Mouse (Mus musculus) stomach, embryonic 14.5 days (tissue): ENCODE measurements around the gene Fezf1. TPM values are rescaled to one million over a fixed set of nuclear protein-coding genes. Genes with fewer than 3 reads are reported as not detected.
A peak's percentile ranks its signal among the peaks of the same experiment; 100 is the strongest.

Experiments used
- ATAC-seq: fragments of 200-750 bp; cut with Nextera tagmentation; 2 replicates; pipeline ENCODE4 v1.8.0; 2017; ENCODE audit warnings: low read depth, moderate TSS enrichment; ENCODE audit not compliant: insufficient number of reproducible peaks, insufficient read depth, low FRiP score
- H3K27ac ChIP-seq: fragments of 300-500 bp; sonication (generic); 2 replicates; pipeline ENCODE4 v1.5.1; 2014; ENCODE audit warnings: mild to moderate bottlenecking, low read length, moderate library complexity, mixed read lengths
- H3K27me3 ChIP-seq: fragments of 300-500 bp; sonication (generic); 2 replicates; pipeline ENCODE4 v1.6.1; 2014; ENCODE audit warnings: low read length, control low read depth, mixed read lengths; ENCODE audit not compliant: control insufficient read depth, insufficient read depth
- H3K36me3 ChIP-seq: fragments of 300-500 bp; sonication (generic); 2 replicates; pipeline ENCODE4 v1.6.1; 2014; ENCODE audit warnings: mild to moderate bottlenecking, control low read depth, low read length, moderate library complexity, mixed read lengths; ENCODE audit not compliant: control insufficient read depth, insufficient read depth
- H3K4me1 ChIP-seq: fragments of 300-500 bp; sonication (generic); 2 replicates; pipeline ENCODE4 v1.6.1; 2014; ENCODE audit warnings: low read length, control low read depth, mixed read lengths; ENCODE audit not compliant: control insufficient read depth, insufficient read depth
- H3K4me2 ChIP-seq: fragments of 300-500 bp; sonication (generic); replicated peaks from 2 replicates; pipeline ENCODE4 v1.6.1; 2014; ENCODE audit warnings: low read depth, low read length, control low read depth
- H3K4me3 ChIP-seq: fragments of 300-500 bp; sonication (generic); 2 replicates; pipeline ENCODE4 v1.5.1; 2014; ENCODE audit warnings: low read depth, low read length, control low read depth
- H3K9ac ChIP-seq: fragments of 300-500 bp; sonication (generic); replicated peaks from 2 replicates; pipeline ENCODE4 v1.6.1; 2014; ENCODE audit warnings: low read depth, mild to moderate bottlenecking, control low read depth, low read length, moderate library complexity, mixed read lengths
- H3K9me3 ChIP-seq: fragments of 300-500 bp; sonication (generic); 2 replicates; pipeline ENCODE4 v1.6.1; 2016; ENCODE audit warnings: low read depth, low read length, control low read depth; ENCODE audit not compliant: control insufficient read depth
- WGBS: fragments of 180-500 bp; shearing (Covaris S2); extraction: QIAGEN DNeasy Blood & Tissue Kit; methylation state at CpG from one replicate; pipeline ENCODE4 v1.1.7; 2014; 5-methylcytosine and 5-hydroxymethylcytosine counted together
- polyA plus RNA-seq: library from polyadenylated mRNA; unstranded; fragments of >200 nt; fragmentation: Nextera tagmentation; extraction: Ambion mirVana; gene quantifications from 2 replicates; pipeline ENCODE4 v1.2.1, GENCODE M21; 2014

Gene Fezf1
- polyA plus RNA-seq, 1 experiment from 2014 or later, result not detected

GRCm38 (mm10) chr6:23250288-23250955, 2.3 kb upstream of the Fezf1 start:
- Histone ChIP-seq H3K4me2 (no peak overlapping the region), H3K36me3 (no peaks in the 10 kb centered on the region), H3K27ac (no peak overlapping the region), H3K4me3 (no peak overlapping the region), H3K9me3 (no peaks in the 10 kb centered on the region), H3K9ac (no peak overlapping the region), H3K27me3 (peaks cover 69% of the 10 kb centered on the region), H3K4me1 (no peaks in the 10 kb centered on the region)
- no peak for ATAC-seq
- WGBS, result 2% methylated on average over 22 of the region's 22 CpGs

GRCm38 (mm10) chr6:23249616-23250287, 1.6 kb upstream of the Fezf1 start:
- H3K4me2 ChIP-seq, result peak overlapping the region; percentile 49
- ATAC-seq, result peak; percentile 54; the same call in 1 of the 2 replicates
- 1% methylated on average over 29 of the region's 29 CpGs for WGBS
- no peaks in the 10 kb centered on the region for H3K9me3 ChIP-seq
- peak overlapping the region; percentile 28 for H3K4me3 ChIP-seq
- peaks cover 69% of the 10 kb centered on the region for H3K27me3 ChIP-seq
- no peaks in the 10 kb centered on the region for H3K36me3 ChIP-seq
- no peak overlapping the region for H3K27ac ChIP-seq
- no peaks in the 10 kb centered on the region for H3K4me1 ChIP-seq
- H3K9ac ChIP-seq, result no peak overlapping the region

- H3K36me3 ChIP-seq, result no peaks in the 10 kb centered on the region
- H3K27ac ChIP-seq, result no peak overlapping the region
- no peak overlapping the region for H3K9ac ChIP-seq
- peak overlapping the region; percentile 28 for H3K4me3 ChIP-seq
- peak overlapping the region; percentile 49 for H3K4me2 ChIP-seq
- peaks cover 71% of the 10 kb centered on the region for H3K27me3 ChIP-seq
- H3K4me1 ChIP-seq, result no peaks in the 10 kb centered on the region
- no peak for ATAC-seq
- no peaks in the 10 kb centered on the region for H3K9me3 ChIP-seq
- under 1% methylated on average over 24 of the region's 24 CpGs for WGBS
Measured at GRCm38 (mm10) chr6:23249053-23249401, 865 bp upstream of the Fezf1 start.

- Histone ChIP-seq H3K27ac (no peak overlapping the region), H3K9ac (no peak overlapping the region), H3K4me3 (peak overlapping the region; percentile 8; the same call in 1 of the 2 replicates), H3K9me3 (no peaks in the 10 kb centered on the region), H3K4me1 (no peaks in the 10 kb centered on the region), H3K27me3 (peaks cover 74% of the 10 kb centered on the region), H3K4me2 (peak overlapping the region; percentile 14; the same call in 1 of the 2 replicates), H3K36me3 (no peaks in the 10 kb centered on the region)
- under 1% methylated on average over 61 of the region's 61 CpGs for WGBS
- no peak for ATAC-seq
Measured at GRCm38 (mm10) chr6:23247512-23248312, 450 bp downstream of the Fezf1 start.

DNA sequence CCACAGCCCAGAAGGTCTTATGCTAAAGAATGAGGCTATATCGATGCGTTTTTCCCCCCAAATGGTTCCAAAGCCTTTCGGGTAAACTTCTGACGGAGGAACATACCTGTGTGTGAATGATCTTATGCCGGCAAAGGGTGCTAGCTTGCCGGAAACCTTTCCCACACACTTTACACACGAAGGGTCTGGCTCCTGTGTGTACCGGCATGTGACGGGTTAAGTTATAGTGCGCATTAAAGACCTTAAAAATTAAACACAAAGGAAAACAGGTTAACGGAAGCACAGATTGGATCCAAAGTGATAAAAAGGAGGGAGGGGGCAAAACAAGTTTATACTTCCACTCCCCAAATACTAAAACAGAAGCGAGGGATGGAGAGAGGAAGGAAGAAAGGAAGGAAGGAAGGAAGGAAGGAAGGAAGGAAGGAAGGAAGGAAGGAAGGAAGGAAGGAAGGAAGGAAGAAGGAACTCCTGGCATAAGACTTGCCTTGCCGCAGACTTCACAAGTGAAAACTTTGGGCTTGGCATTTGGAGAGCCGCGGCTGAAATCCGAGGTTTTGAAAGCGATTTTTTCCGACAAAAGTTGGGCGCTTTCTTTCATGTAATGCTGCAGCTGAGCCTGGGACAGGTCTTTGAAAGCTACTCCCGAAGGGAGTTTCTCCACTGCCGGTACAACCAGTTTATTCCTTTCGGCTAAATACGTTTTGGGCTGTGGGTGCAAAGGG, 1.2 kb downstream of the Fezf1 start:
- Histone ChIP-seq H3K36me3 (no peaks in the 10 kb centered on the region), H3K4me3 (peak overlapping the region; percentile 8; the same call in 1 of the 2 replicates)

DNA sequence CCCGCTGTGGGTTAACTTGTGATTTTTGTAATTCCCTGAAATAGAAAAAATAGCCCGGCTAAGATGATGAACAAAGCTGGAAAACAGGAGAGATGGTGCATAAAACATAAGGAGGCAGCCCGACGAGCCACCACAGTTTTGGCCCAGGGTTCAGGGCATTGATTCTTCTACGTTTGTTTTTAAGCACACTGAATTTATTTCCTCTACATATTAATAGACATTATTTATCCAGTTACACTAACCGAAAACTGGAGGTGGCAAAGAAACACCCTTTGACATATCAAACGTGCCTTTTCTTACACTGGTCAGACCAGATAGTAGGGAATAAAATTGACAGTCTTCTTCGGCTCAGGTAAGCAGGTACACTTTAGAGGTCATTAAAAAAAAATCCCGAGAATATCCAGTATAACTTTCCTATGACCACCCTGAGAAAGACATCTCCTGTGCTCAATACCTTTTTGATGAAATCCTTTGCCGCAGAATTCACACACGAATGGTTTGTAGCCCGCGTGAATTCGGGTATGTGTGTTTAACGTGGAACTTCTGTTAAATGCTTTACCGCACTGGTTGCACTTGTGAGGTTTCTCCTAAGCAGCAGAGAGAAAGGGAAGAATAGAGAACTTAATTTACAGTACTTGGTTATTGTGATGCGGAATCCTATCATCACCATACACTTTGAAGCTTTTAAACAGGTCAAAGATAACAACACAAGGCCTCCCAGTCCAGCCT, 1.9 kb downstream of the Fezf1 start:
- Histone ChIP-seq H3K27ac (no peak overlapping the region), H3K36me3 (no peaks in the 10 kb centered on the region), H3K4me3 (no peak overlapping the region), H3K27me3 (peaks cover 74% of the 10 kb centered on the region), H3K4me2 (no peak overlapping the region), H3K4me1 (no peaks in the 10 kb centered on the region), H3K9ac (no peak overlapping the region), H3K9me3 (no peaks in the 10 kb centered on the region)
- WGBS, result 5% methylated on average over 17 of the region's 17 CpGs
- no peak for ATAC-seq

More for the DNA sequence above, 1.2 kb downstream of the Fezf1 start:
- Histone ChIP-seq H3K4me2 (0 out of 2 replicates have a peak overlapping the region, but pooled peaks have one; percentile 14), H3K27me3 (peaks cover 72% of the 10 kb centered on the region), H3K9me3 (no peaks in the 10 kb centered on the region), H3K9ac (no peak overlapping the region), H3K4me1 (no peaks in the 10 kb centered on the region), H3K27ac (no peak overlapping the region)
- ATAC-seq, result no peak
- 2% methylated on average over 23 of the region's 23 CpGs for WGBS

GRCm38 (mm10) chr6:23245545-23246011, 2.6 kb downstream of the Fezf1 start:
- WGBS, result 2% methylated on average over 23 of the region's 23 CpGs
- Histone ChIP-seq H3K36me3 (no peaks in the 10 kb centered on the region), H3K4me3 (no peak overlapping the region)

More at GRCm38 (mm10) chr6:23245545-23246011, 2.6 kb downstream of the Fezf1 start:
- no peaks in the 10 kb centered on the region for H3K4me1 ChIP-seq
- H3K27me3 ChIP-seq, result peaks cover 77% of the 10 kb centered on the region
- ATAC-seq, result no peak
- H3K27ac ChIP-seq, result no peak overlapping the region
- no peaks in the 10 kb centered on the region for H3K9me3 ChIP-seq
- no peak overlapping the region for H3K9ac ChIP-seq
- H3K4me2 ChIP-seq, result no peak overlapping the region
